Mouse (Mus musculus) neutrophil, adult 83 days (primary cell): Measurements from ENCODE around the gene Clip3. TPM values are rescaled to one million over a fixed set of nuclear protein-coding genes. Genes with fewer than 3 reads are reported as not detected.

Source experiments
- total RNA-seq, 2 experiments: library from RNA; stranded (reverse); gene quantifications; one replicate each; pipeline ENCODE4 v1.2.4; 2023

Gene Clip3
- not detected for total RNA-seq

DNA sequence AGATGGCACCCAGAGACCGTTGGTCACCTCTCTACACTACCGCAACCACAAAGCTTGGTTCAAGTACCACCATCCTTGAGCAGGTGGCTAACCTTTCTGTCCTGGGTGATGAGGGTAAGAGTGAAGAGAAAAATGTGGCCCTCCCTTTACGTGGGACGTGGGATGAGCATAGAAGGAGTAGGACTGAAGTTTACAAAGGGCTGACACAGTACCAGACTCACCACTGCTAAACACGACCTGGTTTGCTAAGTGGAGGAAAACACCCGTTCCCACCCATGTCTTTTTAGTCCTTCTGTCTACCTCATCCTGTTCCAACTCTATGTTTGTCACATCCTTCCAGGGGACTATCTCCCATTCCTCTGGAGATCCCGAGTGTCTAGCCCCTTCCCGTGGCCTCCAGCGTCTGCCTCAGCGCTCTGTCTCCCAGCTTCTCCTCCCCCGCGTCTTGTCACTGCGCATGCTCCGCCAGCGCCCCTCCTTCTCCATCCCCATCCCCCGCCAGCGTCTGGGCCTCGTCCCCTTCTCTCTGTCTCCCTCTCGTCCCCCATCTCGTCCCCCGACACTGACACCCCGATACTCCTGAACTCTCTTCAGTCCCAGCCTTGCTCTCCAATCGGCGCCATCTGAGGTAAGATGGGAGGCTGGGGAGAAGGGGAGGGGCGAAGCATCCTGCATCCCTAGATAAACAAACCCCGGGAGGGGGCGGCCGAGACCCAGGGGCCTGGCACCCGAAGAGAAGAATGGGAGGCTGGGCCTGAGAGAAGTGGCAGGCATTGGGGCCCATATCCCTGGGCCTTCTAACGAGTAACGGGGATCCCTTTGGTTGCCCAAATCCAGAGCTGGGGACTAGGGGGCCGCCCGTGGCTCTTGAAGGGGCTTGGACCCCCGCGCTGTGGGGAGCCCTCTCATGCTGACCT is at the start of gene Clip3:
TSS of gene Clip3 (plus strand) at position 514 of the 917 bp plus-strand sequence.

GRCm38 (mm10) chr7:30279951-30280669 is 11.4 kb upstream of the Clip3 start, which contains the start of the genes Thap8 and Wdr62:
Gene Thap8 (plus strand): TSS chr7:30280094.
Gene Wdr62 (minus strand): TSS chr7:30280419.

GRCm38 (mm10) chr7:30308076-30309005 is 16.8 kb downstream of the Clip3 start, which contains the start of gene Alkbh6:
Gene Alkbh6 (plus strand): TSS chr7:30308717.

GRCm38 (mm10) chr7:30314721-30315155 is 23.2 kb downstream of the Clip3 start, which contains the start of gene Syne4:
Gene Syne4 (plus strand): TSS chr7:30314807.

DNA sequence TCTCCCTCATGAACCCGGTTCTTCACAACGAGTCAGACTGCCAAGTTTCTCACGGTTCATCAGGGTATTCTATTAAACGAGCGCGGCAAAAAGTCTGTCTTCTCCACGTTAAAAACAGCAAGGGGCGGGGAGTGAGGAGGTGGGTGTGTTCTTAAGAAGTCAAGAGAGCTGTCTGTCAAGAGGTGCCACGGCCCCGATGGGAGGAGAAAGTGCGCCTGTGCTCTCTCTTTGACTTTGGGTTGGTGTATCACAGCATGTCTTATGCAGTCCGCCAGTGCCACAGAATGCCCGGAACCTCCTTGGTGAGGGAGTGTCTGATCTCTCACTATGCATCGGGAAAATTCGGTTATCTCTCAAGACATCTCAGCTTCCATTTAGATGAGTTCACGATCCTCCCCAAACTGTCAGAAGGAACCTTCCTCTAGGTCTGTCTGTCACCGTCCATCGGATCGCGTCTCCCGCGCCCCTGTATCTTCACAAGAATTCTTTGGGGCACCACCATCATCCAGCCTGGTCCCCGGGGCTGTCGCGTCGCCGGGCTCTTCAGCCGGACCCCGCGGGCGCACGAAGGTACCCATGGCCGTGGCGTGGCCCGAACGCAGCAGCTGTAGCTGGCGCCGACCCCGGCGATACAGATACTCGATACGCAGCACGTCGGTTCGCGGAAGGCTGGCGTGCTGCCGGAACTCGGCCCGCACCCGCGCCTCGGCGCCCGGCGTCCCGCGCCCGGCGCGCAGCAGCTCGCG is 30.2 kb downstream of the Clip3 start, which contains the start of gene E130208F15Rik:
TSS of gene E130208F15Rik (plus strand) at position 202 of the 746 bp plus-strand sequence.

DNA sequence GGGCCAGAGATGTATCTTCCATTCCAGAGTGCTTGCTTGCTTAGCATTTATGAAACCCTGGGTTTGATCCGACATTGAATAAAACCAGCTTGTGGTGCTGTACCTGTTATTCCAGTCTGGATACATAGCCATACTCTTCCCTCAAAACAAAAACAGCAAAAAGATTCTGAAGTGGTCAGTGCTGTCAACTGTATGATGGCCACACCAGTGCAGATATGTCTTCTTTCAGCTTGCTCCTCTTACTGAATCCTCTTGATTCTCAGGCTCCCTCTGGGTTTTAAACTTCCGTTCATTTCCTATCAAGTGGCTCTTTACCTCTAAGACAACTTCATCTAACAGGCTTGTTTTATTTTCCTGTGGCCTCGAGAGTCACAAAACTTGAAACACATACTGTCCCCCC is 32.3 kb downstream of the Clip3 start, which contains the start of gene Sdhaf1:
TSS of gene Sdhaf1 (minus strand) at position 101 of the 400 bp plus-strand sequence.

Other genes starting within 250 kb of the Clip3 start
- under 1 TPM; 0.57 to 0.61 TPM for gene Zfp14, start 240.3 kb upstream of the Clip3 start, total RNA-seq
- under 1 TPM; 0.75 to 0.86 TPM for gene Zfp82, start 218.8 kb upstream of the Clip3 start, total RNA-seq
- gene Gm26920, start 201.3 kb upstream of the Clip3 start, total RNA-seq: not detected
- 1 to 10 TPM in 1 of 2 experiments, under 1 TPM in 1; 0.92 to 1.0 TPM for gene Zfp566, start 201.2 kb upstream of the Clip3 start, total RNA-seq
- 10 to 100 TPM in 1 of 2 experiments, 1 to 10 TPM in 1; 7.2 to 10.1 TPM for gene Zfp260, start 197.0 kb upstream of the Clip3 start, total RNA-seq
- 1 to 10 TPM; 7.1 to 9.1 TPM for gene Zfp382, start 169.8 kb upstream of the Clip3 start, total RNA-seq
- 10 to 100 TPM; 14.2 to 16.0 TPM for gene Zfp146, start 122.0 kb upstream of the Clip3 start, total RNA-seq
- 1 to 10 TPM in 1 of 2 experiments, not detected in 1; 1.4 TPM for gene Cox7a1, start 107.6 kb upstream of the Clip3 start, total RNA-seq
- 100 to 1,000 TPM; 216 to 218 TPM for gene Capns1, start 92.9 kb upstream of the Clip3 start, total RNA-seq
- 10 to 100 TPM; 29.7 to 30.5 TPM for gene Polr2i, start 59.8 kb upstream of the Clip3 start, total RNA-seq
- gene Tbcb, start 59.5 kb upstream of the Clip3 start, total RNA-seq: 10 to 100 TPM; 47.2 to 53.8 TPM
- not detected for gene Ovol3, start 56.0 kb upstream of the Clip3 start, total RNA-seq
- gene Thap8, start 11.6 kb upstream of the Clip3 start, total RNA-seq: 1 to 10 TPM; 1.0 to 1.1 TPM
- gene Wdr62, start 11.3 kb upstream of the Clip3 start, total RNA-seq: 10 to 100 TPM; 15.1 to 21.7 TPM
- gene Alkbh6, start 17.0 kb downstream of the Clip3 start, total RNA-seq: 10 to 100 TPM; 11.1 to 13.8 TPM
- under 1 TPM in 1 of 2 experiments, not detected in 1; 0.77 TPM for gene Syne4, start 23.1 kb downstream of the Clip3 start, total RNA-seq
- under 1 TPM; 0.31 to 0.33 TPM for gene E130208F15Rik, start 30.0 kb downstream of the Clip3 start, total RNA-seq
- 1 to 10 TPM; 2.0 to 3.4 TPM for gene Sdhaf1, start 32.2 kb downstream of the Clip3 start, total RNA-seq
- gene Lrfn3, start 71.0 kb downstream of the Clip3 start, total RNA-seq: not detected
- 1,000 to 10,000 TPM; 1,969 to 2,032 TPM for gene Tyrobp, start 122.0 kb downstream of the Clip3 start, total RNA-seq
- 100 to 1,000 TPM; 116 to 124 TPM for gene Hcst, start 128.1 kb downstream of the Clip3 start, total RNA-seq
- gene Nfkbid, start 130.0 kb downstream of the Clip3 start, total RNA-seq: 10 to 100 TPM; 61.7 to 67.0 TPM
- under 1 TPM in 1 of 2 experiments, not detected in 1; 0.35 TPM for gene Aplp1, start 153.8 kb downstream of the Clip3 start, total RNA-seq
- not detected for gene Kirrel2, start 166.0 kb downstream of the Clip3 start, total RNA-seq
- not detected for gene Nphs1, start 166.6 kb downstream of the Clip3 start, total RNA-seq
- not detected for gene Prodh2, start 201.9 kb downstream of the Clip3 start, total RNA-seq
- 10 to 100 TPM; 17.6 to 19.1 TPM for gene Arhgap33, start 243.3 kb downstream of the Clip3 start, total RNA-seq